Mouse (Mus musculus) T-cell, adult 2 months (primary cell): Measurements from ENCODE around the gene Ucp1.

Experiments used
- DNase-seq: peaks from one replicate; pipeline ENCODE4 v3.0.0; 2022; ENCODE audit warnings: low spot score

Gene Ucp1

GRCm38 (mm10) chr8:83331899-83332697, 41.9 kb downstream of the Ucp1 start, which contains the start of gene Elmod2:
Gene Elmod2, minus strand, starts transcription at chr8:83332486.
- peak; percentile 94 for DNase-seq

GRCm38 (mm10) chr8:83332864-83333263, 42.7 kb downstream of the Ucp1 start:
- no peak for DNase-seq

- no peak for DNase-seq
Measured at GRCm38 (mm10) chr8:83342076-83342475, 51.9 kb downstream of the Ucp1 start.

GRCm38 (mm10) chr8:83342693-83343092, 52.5 kb downstream of the Ucp1 start:
- no peak for DNase-seq
